Mouse (Mus musculus): ENCODE data around the gene Wdr74. TPM values are rescaled to one million over a fixed set of nuclear protein-coding genes. Genes with fewer than 3 reads are reported as not detected.

Gene Wdr74
- 22.0 TPM in 2 replicates for total RNA-seq (2023)

DNA sequence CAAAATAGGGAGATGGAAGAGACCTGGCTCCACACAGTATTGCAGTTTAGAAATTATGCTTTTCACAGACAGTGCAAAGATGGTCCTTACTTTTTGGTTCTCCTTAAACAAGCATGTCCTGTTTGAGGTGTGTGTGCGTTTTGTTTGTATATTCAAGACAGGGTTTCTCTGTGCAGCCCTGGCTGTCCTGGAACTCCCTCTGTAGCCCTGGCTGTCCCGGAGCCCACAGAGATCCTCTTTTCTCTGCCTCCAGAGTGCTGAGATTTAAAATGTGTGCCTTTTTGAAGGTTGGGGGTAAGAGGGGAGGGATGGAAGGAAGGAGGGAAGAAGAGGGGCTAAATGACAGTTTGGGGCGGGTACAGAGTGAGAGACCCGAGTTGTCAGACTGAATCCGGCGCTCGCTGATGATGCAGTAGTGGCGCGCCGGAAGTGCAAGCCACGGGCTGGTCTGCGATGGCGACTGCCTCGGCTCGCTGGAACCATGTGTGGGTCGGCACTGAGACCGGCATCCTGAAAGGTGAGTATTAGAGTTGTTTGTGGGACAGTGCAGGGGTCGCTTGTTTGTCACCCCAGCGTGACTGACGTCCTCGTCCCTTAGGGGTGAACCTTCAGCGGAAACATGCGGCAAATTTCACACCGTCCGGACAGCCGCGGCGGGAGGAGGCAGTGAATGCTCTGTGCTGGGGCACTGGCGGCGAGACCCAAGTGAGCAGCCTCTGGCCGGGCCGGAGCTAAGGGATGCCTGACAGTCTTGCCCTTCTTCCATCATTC lies at the start of gene Wdr74:
Gene Wdr74 (plus strand): TSS at position 439 of the 771 bp plus-strand sequence.

DNA sequence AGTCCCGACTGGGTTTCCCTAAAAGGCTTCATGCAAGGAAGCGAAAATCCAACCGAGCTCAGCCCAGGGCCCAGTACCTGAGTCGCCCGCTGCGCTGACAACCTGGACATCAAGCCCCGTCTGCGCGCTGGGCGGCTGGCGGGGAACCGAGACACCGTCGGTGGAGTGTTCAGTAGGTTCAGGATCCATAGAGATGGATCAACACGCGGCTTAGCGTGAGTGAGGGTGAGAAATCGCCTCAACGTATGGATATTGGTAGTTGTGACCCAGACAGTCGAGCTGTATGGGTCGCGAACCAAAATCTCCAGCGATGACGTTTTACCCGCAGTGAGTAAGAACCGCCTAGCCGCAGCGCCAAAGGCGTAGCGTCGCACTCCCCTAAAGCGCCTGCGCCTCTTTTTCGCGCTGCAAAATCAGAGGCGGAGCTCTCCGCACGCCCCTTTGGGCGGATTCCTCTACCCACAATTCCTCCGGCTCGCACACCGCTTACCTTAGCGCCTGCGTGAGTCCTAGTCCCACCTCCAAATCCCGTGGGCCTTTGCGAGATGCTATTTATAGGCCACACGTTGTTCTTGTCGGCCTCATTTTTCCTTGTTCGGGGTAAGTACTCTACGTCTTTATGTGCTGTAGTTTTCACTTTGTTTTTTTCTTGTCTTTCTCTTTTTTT lies 12.6 kb upstream of the Wdr74 start, which contains the start of gene Slc3a2:
Gene Slc3a2 (minus strand): TSS at position 463 of the 667 bp plus-strand sequence.

DNA sequence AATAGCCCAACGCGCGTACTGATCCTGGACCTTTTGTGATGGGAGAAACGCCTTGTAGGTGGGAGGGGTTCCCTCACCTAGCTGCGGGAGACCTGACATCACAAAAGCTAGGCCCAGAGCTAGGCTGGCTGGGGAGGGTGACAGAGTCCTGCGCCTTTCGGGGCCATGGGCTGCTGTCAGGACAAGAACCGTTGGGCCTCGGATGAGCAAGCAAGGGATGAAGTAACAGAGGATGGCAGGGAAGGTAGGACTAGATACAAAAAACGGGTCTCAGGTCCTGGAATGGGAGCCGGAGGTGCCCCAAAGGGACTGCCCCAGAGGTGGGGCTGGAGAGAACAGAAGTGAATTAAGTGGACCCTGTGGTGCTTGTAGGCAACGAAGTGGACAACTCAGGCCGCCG lies 5.0 kb downstream of the Wdr74 start, which contains the start of gene 1700092M07Rik:
Gene 1700092M07Rik (plus strand): TSS at position 116 of the 400 bp plus-strand sequence.

GRCm38 (mm10) chr19:8741243-8741869 lies 5.7 kb downstream of the Wdr74 start, which contains the start of gene Stx5a:
TSS of gene Stx5a (plus strand) at chr19:8741413.

DNA sequence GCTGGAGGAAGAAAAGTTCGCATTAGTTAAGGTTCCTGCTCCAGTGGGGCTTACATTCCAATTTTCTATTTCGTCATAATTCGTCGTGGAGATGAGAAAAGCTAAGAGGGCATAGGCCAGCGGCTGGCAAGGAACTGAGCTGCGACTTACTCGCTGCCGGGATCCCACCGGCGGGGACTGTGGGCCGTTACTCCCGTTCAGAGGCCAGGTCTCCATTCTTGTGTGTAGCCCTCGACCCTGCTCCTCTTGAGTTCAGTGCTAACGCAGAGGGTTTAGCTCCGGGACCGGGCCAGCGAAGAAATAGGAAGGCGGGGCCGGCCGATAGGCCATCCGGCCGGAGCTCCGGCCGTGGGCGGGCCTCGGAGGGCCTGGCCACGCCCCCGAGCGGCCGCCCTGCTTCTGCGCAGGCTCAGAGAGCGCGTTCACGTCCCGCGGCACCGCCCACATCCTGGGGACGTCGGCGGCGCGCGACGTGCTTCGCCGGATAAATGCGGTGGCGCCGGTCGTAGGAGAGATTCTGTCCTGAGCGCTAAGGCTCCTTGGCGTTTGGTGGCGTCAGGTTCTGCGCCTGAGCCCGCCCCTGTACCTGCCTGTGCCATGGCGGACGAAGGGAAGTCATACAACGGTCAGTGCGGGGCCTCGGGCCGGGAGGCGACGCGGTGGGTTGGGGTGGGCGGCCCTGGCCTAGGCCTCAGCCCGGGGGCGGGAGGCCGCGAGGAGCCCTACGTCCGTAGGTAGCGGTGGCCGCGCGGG lies 21.2 kb downstream of the Wdr74 start, which contains the start of gene Nxf1:
Gene Nxf1 (plus strand): TSS at position 439 of the 753 bp plus-strand sequence.

DNA sequence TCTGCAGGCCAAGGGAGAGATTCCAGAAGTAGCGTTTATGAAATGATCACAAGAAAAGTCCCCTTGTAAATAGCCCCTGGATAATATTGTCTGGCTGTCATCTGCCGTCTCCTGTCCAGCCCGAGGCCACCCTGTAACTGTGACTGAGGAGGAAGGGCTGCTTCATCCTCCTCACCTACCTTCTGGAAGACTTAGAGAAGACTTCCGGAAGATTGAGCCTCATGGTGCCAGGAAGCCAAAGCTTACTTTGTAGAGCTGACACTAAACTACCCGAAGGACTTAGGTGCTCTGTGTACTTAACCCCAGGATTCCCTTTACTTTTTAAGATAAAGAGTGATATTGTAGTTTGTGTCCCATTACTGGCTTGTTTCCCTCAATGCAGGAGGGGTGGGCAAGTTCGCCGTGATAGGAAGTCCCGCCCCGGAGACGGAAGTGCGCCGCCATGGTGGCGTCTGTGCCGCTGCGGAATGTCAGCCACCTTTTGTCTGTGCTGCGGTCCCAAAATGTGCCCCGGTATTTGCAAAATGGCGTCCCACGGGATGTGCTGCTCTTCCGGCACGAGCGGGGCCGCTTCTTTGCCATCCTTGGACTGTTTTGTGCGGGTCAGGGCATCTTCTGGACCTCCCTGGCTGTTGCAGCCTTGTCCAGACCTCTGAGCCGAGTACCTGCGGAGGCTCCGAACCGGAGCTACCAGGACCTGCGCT lies 35.1 kb downstream of the Wdr74 start, which contains the start of gene Tmem223:
Gene Tmem223 (plus strand): TSS at position 430 of the 704 bp plus-strand sequence.

DNA sequence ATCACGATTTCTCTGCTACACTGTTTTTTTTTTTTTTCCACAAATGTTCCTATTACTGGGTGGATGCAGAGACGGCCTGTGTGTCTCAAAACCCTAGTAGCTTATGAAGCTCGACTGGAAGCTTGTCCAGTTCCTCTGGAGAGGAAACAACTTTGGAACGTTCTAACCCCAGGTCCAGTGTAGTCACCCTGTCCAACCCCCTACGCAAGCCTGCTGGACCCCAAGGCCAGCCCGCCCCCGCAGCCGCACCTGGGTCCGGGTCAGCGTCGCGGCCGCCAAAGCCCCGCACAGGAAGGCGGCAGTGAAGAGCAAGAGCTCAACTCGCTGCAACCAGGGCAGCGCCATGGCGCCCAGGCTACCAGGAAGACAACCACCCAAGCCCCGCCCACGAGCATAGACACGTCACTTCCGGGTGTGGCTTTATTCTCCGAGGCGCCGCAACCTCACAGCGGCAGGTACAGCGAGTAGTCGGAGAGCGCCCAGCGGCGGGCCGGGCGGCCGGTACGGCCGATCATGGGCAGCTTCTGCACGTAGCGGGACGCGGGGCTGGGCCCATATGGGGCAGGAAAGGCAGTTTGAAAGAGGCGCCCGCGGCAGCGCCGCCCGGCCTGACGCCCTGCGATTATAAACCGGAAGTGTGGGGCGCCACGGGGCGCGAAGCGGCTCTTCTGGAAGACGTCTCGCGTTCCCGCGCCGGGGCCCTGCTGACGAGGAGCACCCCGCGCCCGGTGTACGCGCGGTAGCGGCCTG lies 38.6 kb downstream of the Wdr74 start, which contains the start of gene Tmem179b:
Gene Tmem179b (minus strand): TSS at position 382 of the 750 bp plus-strand sequence.

GRCm38 (mm10) chr19:8786008-8786781 lies 50.6 kb downstream of the Wdr74 start, which contains the start of gene Taf6l:
TSS of gene Taf6l (minus strand) at chr19:8786417.

Other genes starting within 250 kb of the Wdr74 start
- gene Slc22a8, start 144.6 kb upstream of the Wdr74 start, total RNA-seq (2023): not detected in 2 replicates
- gene Slc22a6, start 117.8 kb upstream of the Wdr74 start, total RNA-seq (2023): not detected in 2 replicates
- gene Chrm1, start 72.0 kb upstream of the Wdr74 start, total RNA-seq (2023): 0.19 and 0.43 TPM in 2 replicates
- 158 and 184 TPM in 2 replicates for gene Slc3a2, start 12.5 kb upstream of the Wdr74 start, total RNA-seq (2023)
- gene 1700092M07Rik, start 4.9 kb downstream of the Wdr74 start, total RNA-seq (2023): 1.00 and 1.5 TPM in 2 replicates
- 173 and 212 TPM in 2 replicates for gene Stx5a, start 5.6 kb downstream of the Wdr74 start, total RNA-seq (2023)
- gene Nxf1, start 21.2 kb downstream of the Wdr74 start, total RNA-seq (2023): 146 and 190 TPM in 2 replicates
- 20.3 and 22.0 TPM in 2 replicates for gene Tmem223, start 35.2 kb downstream of the Wdr74 start, total RNA-seq (2023)
- gene Tmem179b, start 38.6 kb downstream of the Wdr74 start, total RNA-seq (2023): 52.4 and 65.2 TPM in 2 replicates
- gene Taf6l, start 50.6 kb downstream of the Wdr74 start, total RNA-seq (2023): 7.5 and 8.2 TPM in 2 replicates
- 36.0 and 36.7 TPM in 2 replicates for gene Polr2g, start 62.8 kb downstream of the Wdr74 start, total RNA-seq (2023)
- gene Zbtb3, start 66.7 kb downstream of the Wdr74 start, total RNA-seq (2023): 0.52 and 0.76 TPM in 2 replicates
- 16.9 and 18.9 TPM in 2 replicates for gene Ttc9c, start 83.5 kb downstream of the Wdr74 start, total RNA-seq (2023)
- gene Hnrnpul2, start 84.2 kb downstream of the Wdr74 start, total RNA-seq (2023): 86.0 and 118 TPM in 2 replicates
- 1.4 TPM in 1 of 2 replicates, not detected in the other for gene AC129217.1, start 93.9 kb downstream of the Wdr74 start, total RNA-seq (2023)
- 43.3 and 49.7 TPM in 2 replicates for gene Bscl2, start 101.6 kb downstream of the Wdr74 start, total RNA-seq (2023)
- gene Gng3, start 103.4 kb downstream of the Wdr74 start, total RNA-seq (2023): not detected in 2 replicates
- 0.27 and 0.57 TPM in 2 replicates for gene Lrrn4cl, start 114.9 kb downstream of the Wdr74 start, total RNA-seq (2023)
- 89.2 and 93.8 TPM in 2 replicates for gene Ubxn1, start 135.7 kb downstream of the Wdr74 start, total RNA-seq (2023)
- gene Uqcc3, start 145.1 kb downstream of the Wdr74 start, total RNA-seq (2023): 15.4 and 22.1 TPM in 2 replicates
- gene Lbhd1, start 147.9 kb downstream of the Wdr74 start, total RNA-seq (2023): 1.8 and 10.2 TPM in 2 replicates
- not detected in 2 replicates for gene Gm49403, start 148.1 kb downstream of the Wdr74 start, total RNA-seq (2023)
- gene 1810009A15Rik, start 153.0 kb downstream of the Wdr74 start, total RNA-seq (2023): 15.3 and 21.7 TPM in 2 replicates
- gene Gm49416, start 153.1 kb downstream of the Wdr74 start, total RNA-seq (2023): 6.5 TPM in 1 of 2 replicates, not detected in the other
- gene Ints5, start 157.2 kb downstream of the Wdr74 start, total RNA-seq (2023): 9.3 and 11.1 TPM in 2 replicates
- 76.0 and 93.0 TPM in 2 replicates for gene Ganab, start 162.2 kb downstream of the Wdr74 start, total RNA-seq (2023)
- gene B3gat3, start 184.5 kb downstream of the Wdr74 start, total RNA-seq (2023): 29.7 and 35.6 TPM in 2 replicates
- 1.5 and 2.1 TPM in 2 replicates for gene Rom1, start 193.5 kb downstream of the Wdr74 start, total RNA-seq (2023)
- gene Eml3, start 193.7 kb downstream of the Wdr74 start, total RNA-seq (2023): 43.3 and 54.8 TPM in 2 replicates
- 109 and 121 TPM in 2 replicates for gene Mta2, start 206.0 kb downstream of the Wdr74 start, total RNA-seq (2023)
- gene Tut1, start 218.0 kb downstream of the Wdr74 start, total RNA-seq (2023): 6.5 and 12.9 TPM in 2 replicates
- 85.1 and 106 TPM in 2 replicates for gene Eef1g, start 231.2 kb downstream of the Wdr74 start, total RNA-seq (2023)

Data from neutrophil, adult 65 days (primary cell).